Mouse (Mus musculus) frontal cortex, postnatal 25 days (tissue): ENCODE data around the gene Sc5d.

ENCODE experiments used
- DNase-seq, 2 experiments: peaks; one replicate each; pipeline ENCODE4 v3.0.0; 2022; ENCODE audit warnings: low spot score in 2 of 2

Sc5d gene

DNA sequence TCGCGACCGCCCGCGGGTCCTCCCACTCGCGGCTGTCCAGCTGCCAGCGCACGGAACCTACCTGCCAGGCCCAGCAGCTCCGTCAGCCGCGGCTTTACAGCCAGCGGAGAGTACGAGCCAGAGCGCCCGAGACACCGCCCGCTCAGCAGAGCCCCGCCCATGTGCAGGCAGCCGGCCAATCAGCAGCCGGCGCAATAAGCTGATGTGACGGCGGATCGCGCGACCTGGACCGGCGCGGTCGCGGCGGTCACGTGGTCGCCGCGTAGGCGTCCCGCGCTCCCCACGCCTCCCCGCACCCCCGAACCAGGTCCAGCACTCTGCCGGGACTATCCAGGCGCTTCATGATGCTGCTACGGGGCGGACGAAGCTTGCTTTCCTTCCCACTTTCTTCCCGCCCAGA lies at the start of gene Sc5d:
TSS of gene Sc5d (minus strand) at position 112 of the 400 bp plus-strand sequence.
- peak; percentile 84 to 90 for DNase-seq

DNA sequence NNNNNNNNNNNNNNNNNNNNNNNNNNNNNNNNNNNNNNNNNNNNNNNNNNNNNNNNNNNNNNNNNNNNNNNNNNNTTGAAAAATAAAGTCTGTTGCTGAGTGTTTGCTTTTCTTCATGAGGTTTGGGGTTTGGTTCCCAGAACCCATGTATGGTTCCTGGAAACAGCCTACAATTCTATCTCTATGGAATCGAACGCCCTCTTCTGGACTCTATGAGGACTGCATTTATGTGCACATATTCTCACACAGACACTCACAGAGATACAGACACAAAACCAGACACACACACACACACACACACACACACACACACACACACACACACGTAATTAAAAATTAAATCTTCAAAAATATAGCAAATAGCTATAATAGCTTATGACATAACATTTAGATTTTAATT lies 47.3 kb upstream of the Sc5d start:
- no peak for DNase-seq

DNA sequence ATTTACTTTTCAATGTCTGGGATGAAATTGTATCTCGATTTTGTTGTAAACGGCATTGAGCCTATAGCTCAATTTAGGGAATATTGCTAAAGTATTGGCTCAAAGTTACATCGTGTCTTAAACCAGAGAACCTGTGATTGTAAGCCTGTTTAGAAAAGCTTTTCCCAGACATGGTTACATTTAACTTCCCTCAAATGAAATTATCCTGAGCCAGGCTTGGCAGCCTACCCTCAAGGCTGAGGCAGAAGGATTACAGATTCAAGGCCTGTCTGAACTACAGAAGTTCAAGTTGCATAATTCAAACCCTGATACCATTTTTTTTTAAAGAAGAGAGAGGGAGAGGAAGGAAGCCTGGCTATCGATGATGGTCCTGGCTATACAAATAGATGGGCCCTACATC lies 39.8 kb upstream of the Sc5d start:
- DNase-seq, result no peak

DNA sequence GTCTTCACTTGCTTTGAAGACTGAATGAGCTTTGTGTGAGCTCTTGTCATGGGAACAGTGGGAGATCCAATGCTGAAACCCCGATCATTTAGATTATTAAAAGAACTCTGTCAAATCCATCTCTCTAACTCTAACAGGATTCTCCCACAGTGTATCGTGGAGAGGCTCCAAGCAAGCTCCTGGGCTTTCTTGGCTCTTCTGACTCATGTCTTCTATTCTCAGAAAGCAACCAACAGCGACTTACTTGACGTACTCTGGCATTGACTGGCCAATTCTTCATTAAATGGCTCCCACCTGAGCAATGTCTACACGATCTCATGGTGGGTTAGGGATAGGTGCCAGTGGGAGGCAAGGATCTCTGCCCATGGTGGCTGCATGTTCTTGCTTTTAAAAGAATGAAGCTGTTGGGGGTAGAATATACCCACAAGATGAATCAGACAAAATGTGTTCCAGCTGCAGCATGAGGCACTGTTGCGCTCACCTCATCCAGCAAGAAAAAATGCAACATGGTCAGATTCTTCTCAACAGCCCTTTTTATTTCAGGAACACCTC lies 37.1 kb upstream of the Sc5d start:
- DNase-seq, result no peak

DNA sequence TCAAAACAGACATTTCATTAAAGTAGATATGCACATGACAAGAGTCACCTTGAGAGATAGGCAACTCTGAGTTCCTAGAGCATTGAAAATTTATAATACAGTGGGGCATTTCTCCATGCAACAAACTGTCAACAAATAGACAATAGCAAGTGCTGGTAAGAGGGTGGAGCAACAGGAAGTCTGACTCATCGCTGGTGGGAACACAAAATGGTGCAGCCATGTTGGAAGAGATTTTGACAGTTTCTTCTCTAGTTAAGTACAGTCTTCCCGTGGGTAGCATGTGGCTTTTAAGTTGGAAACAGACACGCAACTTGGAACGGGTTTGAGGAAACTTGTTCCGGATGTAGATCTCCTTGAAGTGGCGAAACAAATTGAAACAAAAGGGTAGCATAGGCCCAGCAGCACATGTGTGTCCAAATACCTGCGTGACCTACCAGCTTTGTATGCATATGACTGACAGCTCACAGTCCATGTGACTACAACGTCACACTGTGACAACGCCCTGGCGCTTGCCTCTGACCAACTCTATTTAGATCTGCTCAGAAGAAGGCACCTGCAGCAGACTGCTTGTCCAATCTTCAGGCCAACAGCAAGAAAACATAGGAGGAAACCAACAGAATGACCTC lies 32.4 kb upstream of the Sc5d start:
- DNase-seq, result no peak

DNA sequence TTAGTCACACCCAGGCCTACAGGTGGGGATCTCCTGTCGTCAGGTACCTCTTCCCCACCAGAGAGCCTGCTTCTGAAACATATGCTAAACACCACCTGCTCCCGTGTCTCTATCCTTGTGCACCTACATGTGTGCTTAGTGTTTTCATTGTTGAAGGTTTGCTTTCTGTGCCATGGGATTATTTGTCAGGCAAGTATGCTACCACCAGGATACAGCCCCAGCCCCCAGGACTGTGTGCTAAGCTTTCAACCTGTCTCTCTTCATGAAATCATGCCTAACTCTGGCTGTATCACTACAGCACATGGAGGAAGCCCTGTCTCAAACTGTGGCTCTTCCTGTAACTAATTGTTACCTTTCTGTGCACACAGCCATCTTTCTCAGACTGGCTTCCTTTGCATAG lies 30.1 kb upstream of the Sc5d start:
- DNase-seq, result no peak

DNA sequence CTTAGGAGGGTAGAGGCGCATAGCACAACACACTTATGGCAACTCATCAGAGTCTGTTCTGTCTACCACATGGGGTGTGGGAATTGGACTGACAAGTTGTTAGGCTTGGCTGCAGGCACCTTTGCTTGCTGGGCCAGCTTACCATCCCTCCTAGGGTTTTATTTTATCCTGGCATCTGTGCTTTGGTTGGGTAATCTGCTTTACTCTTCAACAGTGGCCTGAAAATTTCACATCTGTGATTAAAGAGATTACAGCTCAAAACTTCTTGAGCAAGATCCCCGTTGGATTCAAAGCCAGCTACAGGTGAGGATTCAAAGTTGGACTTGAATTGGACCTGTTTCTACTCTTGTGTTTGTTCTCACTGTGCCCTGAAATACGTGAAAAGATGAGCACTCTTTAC lies 29.5 kb upstream of the Sc5d start:
- no peak for DNase-seq

DNA sequence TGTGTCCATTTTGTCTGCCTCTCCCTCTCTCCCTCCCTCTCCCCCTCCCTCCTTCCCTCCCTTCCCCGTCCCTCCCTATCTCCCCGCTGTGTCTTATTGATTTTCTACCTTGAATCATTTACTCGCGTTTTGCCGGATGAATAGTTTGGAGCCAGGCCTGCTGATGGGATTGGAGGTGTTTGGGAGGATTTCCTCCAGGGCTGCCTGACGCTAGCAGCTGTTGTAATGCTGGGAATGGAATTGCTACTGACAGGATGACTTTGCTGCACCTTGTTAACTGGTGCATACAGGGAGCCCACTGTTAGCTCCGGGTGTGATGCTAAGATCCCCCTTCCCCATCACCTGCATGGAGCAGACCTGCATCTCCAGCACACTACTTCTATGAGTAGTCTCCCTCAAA lies 29.0 kb upstream of the Sc5d start:
- DNase-seq, result no peak

DNA sequence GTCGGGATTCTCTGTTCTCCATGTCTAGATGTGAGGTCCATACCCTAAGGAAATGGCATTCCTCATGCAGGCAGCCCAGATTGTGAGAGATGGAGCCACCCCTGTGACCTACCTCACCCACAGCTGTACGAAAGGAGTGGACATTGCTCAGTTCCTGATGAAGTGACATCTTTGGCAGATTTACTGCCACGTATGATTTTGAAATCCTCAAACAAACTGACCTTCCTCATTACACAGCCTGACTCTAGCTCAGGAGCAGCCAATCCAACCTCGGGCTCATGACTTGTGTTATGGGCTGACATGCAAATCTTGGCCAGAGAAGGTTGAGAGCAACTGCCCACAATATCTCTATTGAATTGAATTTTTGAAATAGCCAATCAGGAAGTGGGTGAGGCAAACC lies 15.6 kb upstream of the Sc5d start:
- DNase-seq, result no peak

DNA sequence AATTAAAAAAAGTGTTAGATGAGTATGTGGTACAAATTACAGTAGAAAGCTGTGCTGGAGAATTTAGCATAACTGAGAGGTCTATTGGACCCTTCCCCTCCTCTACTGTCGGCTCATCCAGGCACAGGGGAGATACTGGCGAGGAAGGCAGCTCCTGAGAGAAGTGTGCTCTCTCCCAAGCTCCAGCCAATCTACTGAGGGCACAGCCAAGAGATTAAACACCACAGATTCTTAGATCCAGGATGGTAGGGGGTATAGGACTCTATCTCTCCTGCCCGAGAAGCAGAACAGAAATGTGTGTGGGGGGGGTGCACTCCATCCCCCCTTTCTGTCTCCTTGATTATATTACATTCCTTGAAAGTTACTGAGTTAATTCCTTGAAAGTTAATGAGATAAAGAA lies 14.0 kb upstream of the Sc5d start:
- no peak for DNase-seq

DNA sequence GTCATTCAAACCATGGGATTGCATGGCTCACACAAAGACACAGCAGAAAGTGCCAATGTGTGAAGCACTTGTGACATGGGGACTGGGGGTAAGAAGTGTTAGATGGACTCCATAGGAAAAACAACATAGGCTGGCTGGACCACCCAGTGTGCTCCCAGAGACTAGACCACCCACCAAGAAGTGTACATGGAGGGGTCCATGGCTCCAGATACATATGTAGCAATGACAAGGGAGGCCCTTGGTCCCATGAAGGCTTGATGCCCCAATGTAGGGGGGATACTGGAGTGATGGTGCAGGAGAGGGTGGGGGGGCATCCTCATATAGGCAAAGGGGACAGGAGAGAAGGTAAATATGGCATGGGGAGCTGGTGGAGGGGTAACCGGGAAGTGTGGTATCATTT lies 13.6 kb upstream of the Sc5d start:
- no peak for DNase-seq

DNA sequence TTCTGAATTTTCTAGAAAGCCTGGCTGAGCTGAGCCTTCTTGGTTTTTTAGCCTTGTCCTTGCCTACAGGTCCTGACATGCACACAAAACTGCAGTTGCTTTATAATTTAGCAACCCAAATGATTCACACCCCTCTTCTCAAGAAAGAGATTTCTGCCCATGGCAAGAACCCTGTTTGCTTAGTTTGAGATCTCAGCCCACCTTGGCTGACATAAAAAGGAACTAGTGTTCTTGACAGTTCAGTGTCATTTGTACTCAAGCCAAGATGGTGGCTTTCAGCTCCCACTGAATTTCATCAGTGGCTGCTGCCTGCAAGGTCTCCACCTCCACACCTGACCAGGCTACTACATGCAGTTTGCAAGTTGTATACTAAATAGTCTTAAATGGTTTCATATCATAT lies 13.1 kb upstream of the Sc5d start:
- DNase-seq, result no peak

DNA sequence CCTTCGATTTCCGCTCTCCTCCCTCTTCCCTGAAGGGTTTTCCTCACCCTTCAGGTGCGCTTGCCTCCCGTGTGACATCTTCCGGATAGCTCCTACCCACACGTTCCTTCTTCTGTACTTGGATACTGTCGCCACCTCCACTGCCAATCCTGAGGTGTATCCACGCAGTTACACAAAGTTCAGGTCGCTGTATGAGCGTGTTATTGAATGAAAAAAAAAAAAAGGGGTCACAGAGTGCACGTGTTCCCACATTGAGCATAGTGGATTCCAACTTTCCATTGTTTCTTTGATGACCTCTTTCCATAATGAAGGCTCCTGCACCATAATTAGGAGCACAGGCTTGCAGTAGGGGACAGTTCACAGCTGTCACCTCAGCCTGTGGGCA lies 11.7 kb upstream of the Sc5d start:
- no peak for DNase-seq

DNA sequence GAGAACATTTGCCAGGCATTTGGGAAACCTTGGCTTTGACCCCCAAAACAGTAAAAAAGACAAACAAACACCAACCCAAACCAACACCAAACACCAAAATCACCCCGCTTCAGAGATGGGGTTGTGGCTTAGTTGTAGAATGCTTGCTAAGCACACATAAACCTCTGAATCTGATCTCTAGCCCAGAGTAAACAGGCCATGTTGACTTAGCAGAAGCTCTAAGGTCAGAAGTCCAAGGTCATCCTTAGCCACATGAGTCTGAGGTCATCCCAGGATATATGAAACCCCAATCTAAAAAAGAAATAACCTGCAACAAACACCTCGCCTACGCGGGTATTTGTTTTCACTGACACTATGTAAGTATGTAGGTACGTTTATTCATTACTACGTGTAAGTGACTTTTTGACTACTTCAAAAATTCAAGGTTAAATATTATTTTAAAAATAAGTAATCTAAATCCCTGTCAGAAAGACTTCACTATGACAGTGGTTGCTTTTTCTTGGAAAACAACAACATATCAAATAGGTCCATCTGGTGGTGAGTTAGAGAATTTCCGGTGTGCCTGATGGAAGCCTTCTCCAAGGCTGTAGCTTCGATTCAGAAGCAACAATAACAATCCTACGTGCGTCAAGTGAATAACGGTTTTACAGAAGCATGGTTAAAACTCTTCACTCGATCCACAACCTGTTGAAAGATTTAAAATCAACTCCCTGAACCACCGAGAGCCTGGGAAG lies 11.1 kb upstream of the Sc5d start:
- DNase-seq, result no peak

DNA sequence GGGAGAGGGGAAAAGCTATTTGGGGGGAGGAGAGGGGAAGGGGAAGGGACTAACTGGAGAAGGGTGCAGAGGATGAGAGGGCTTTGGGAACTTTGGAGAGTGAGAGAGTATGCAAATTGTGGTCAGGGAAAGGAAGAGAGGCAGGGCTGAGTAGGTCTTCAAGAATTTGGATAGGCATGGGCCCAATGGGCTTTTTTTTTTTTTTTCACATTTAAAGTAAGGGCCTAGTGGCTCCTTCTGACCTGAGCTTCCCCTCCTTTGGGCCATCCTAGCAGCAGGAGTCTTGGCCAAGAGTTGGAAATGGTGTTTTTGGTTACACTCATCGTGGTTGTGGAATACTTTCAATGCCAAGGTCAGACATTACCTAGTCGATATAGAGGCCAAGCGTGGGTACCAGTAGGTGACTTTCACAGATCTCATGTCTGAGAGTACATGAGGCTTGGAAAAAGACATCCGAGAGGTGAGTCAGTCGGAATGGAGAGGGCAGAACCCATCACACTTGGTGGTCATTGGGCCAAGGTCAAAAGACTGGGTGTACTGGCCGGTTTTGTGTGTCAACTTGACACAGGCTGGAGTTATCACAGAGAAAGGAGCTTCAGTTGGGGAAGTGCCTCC lies 9.7 kb upstream of the Sc5d start:
- no peak for DNase-seq

DNA sequence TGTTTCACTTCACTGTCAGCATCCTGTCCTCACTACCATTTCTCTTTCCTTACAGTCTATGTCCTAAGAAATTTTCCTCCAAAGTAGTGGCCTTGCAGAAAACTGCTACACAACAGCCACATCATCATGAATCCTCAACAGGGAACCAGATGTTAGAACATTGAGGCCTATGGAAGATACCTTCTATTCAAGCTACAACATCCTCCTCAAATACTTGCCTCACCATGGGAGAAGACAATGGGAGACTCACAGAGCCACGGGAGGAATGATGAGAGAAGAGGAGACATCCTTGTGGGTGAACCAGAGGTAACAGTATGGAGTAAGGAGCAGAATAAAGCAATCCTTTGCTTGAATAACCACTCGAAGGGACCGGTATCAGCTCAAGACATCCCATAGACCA lies 9.1 kb upstream of the Sc5d start:
- DNase-seq, result no peak

DNA sequence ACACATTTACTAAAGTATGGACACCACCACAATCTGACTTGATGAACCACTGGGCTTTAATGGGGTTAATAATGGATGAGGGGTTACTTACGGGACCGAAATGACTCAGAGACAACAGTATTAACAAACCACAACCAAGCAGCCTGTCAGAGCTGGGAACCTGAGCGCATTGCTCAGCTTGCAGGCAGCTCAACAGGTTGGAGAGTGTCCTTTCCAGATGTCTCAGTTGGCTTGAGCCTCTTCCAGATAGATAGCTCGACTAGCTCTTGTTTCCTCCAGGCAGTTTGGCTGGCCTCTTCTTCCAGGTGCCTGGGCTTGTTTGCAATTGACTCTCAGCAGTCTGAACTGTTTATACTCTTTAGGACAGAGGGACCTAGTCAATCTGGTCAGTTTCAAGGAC lies 8.6 kb upstream of the Sc5d start:
- DNase-seq, result no peak

DNA sequence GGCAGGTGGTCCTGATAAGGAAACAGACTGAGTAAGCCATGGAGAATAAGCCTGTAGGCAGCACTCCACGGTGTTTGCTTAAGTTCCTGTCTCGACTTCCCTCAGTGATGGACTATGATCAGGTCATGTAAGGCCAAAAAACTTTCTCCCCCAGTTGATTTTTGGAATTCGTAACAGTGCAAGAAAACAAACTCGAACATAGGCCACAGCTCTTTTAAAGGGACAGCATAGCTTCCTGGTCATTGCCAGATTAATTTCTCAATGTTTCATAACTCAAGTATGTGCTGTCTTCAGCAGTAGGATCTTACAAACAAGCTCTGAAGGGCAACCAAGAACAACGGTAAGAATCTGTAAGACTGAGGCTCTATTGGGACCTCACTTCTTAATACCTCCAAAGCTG lies 7.4 kb upstream of the Sc5d start:
- no peak for DNase-seq

DNA sequence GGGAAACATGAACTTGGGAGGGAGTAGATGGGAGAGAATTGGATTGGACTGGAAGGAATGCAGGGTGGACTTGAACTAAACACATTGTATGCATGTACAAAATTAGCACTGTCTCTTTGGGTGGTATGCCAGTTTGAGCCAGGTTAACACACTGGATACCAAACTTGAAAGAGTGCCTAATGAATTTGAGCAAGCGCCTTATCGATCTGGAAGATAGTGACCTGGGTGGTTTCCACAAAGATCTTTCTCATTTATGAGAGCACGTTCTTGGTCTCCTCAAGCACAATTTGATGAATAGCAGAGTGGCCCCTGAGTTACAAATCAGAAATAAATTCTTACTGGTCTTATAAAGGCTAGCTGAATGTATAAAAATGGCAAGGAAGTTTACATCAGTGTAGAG lies 6.6 kb upstream of the Sc5d start:
- no peak for DNase-seq

DNA sequence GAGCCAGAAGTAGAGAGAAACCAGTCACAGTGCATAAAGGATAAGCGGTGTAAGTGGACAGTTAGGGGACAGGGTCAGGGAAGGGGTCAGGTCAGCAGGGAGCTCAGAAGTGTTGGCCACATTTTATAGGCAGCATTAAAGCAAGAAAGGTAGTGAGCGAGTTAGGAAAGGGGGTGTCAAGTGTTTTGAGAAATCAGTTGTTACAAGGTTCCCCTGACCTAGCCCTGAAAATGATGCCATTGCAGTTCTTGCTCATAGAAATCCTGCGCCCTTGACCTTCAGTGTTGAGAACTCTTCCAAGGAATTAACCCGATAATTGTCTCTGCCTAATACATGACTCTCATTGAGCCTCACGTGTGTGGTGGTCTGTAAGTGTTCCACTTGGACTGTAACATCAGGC lies 6.0 kb upstream of the Sc5d start:
- no peak for DNase-seq

DNA sequence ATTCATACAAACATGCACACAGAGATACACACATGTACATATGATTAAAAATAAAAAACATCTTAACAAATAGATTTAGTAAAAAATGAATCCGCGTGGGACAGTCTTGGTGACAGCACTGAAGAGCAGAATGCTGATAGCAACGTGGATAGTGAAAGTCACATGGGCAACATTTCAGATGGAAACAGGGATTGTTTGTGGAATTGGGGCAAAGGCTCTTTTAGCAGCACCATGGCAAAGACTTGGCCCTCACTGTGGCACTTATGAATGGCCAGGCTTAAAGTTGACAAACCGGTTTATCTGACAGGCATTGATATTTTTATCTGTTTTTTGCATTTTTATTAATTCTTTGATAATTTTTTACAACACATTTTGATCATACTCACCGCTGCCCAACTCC lies 4.3 kb upstream of the Sc5d start:
- DNase-seq, result no peak

DNA sequence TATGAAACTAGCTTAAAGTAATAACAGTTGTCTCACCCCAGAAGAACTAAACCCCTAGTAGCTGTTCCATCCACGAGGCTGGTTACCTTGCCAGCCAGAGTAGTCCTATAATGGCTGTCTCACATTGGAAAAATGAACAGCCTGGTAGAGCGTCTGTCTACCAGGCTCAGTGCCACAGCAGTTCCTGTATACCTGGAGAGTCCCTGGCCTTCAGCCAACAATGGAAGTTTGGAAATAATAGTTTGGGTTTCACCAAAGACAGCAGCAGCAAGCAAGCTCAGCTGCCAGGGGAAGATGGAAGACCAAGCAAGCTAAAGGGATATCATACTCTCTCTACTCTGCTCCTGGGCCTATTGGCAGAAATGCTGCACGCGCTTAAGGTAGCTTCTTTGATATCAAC lies 1.3 kb upstream of the Sc5d start:
- no peak for DNase-seq

DNA sequence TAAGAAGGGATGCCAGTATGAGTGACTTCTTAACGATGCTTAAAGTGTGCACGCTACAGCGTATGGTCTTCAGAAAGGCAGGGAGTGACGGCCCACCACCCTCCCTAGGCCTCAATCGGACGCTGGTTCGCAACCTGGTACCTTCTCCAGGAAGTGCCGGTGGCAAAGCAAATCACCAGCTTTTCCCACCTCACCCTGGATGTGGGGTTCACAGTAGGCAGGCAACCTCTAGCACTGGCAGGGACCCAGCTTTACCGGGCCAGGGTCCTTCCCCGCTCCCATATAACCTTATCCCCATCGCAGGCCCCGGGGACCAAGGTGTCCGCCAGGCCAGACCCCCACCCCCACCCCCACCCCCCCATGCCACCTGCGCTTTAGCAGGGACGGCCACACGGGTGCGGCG lies 346 bp downstream of the Sc5d start:
- no peak for DNase-seq
